Mouse (Mus musculus) C2C12 (cell line): Measurements from ENCODE around the gene Morn1.

ENCODE experiments used
- CEBPB ChIP-seq: IDR thresholded peaks from one replicate; pipeline ENCODE4 v1.6.1; 2011; ENCODE audit warnings: low read depth, mild to moderate bottlenecking, control low read depth, moderate library complexity
- CTCF ChIP-seq: IDR thresholded peaks from one replicate; pipeline ENCODE4 v1.5.1; 2011; ENCODE audit not compliant: control insufficient read depth, insufficient read depth, insufficient read length
- FOSL1 ChIP-seq: IDR thresholded peaks from one replicate; pipeline ENCODE4 v1.8.0; 2011; ENCODE audit warnings: mild to moderate bottlenecking, low read length; ENCODE audit not compliant: poor library complexity, insufficient read depth, severe bottlenecking
- MAX ChIP-seq: IDR thresholded peaks from one replicate; pipeline ENCODE4 v1.6.1; 2011; ENCODE audit warnings: mild to moderate bottlenecking, control low read depth
- MYOD1 ChIP-seq: IDR thresholded peaks from one replicate; pipeline ENCODE4 v1.6.1; 2011; ENCODE audit warnings: low read depth; ENCODE audit not compliant: control insufficient read depth, insufficient read length
- MYOG ChIP-seq: IDR thresholded peaks from one replicate; pipeline ENCODE4 v1.6.1; 2011; ENCODE audit not compliant: control insufficient read depth, insufficient read length; ENCODE audit errors: extremely low read depth
- USF1 ChIP-seq: IDR thresholded peaks from one replicate; pipeline ENCODE4 v1.6.1; 2011; ENCODE audit warnings: low read depth, mild to moderate bottlenecking, control low read depth, moderate library complexity

- no peak for TF ChIP-seq CTCF
- no peak for TF ChIP-seq USF1
- TF ChIP-seq MAX: no peak
- TF ChIP-seq CEBPB: no peak
- TF ChIP-seq MYOD1: no peak
- no peak for TF ChIP-seq MYOG
- TF ChIP-seq FOSL1: no peak
Observed at GRCm38 (mm10) chr4:155143411-155143810, 57.0 kb downstream of the Morn1 start.
